Mouse (Mus musculus): ENCODE results near the gene 1700080E11Rik. TPM values are rescaled to one million over a fixed set of nuclear protein-coding genes. Genes with fewer than 3 reads are reported as not detected.

Gene 1700080E11Rik
- polyA plus RNA-seq, 1 experiment = not detected

DNA sequence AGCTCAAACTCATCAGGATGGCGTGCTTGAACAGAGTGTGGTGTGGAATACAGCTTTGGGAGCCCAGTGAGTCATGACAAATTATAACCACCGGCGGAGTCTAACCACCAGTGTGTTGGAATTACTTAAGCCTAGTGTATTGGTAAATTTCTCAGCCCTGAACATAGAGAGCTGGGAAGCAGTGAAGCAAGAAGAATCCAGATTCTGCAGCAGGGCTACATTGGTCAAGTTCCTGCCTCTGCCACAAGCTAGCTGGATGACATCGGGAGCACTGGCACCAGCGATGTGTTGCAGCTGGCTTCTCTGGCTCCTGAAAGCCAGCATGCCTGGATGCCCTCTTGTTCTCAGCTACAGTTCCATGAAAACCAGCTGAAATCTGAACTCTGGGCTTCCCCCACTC lies 41.0 kb downstream of the 1700080E11Rik start:
- H3K4me1 ChIP-seq (ENCODE audit: control insufficient read depth, insufficient read depth, low read length) = no peaks in the 10 kb centered on the region
- no peak overlapping the region for H3K4me3 ChIP-seq (ENCODE audit: insufficient read depth, low read length)
- H3K27ac ChIP-seq (ENCODE audit: insufficient read depth, low read depth, low read length) = no peak overlapping the region
- TF ChIP-seq CTCF (IDR thresholded peaks at IDR 0.05; ENCODE audit: low read depth, low read length) = no peak
- TF ChIP-seq POLR2A (IDR thresholded peaks at IDR 0.05; ENCODE audit: borderline replicate concordance, low read depth, low read length) = no peak

DNA sequence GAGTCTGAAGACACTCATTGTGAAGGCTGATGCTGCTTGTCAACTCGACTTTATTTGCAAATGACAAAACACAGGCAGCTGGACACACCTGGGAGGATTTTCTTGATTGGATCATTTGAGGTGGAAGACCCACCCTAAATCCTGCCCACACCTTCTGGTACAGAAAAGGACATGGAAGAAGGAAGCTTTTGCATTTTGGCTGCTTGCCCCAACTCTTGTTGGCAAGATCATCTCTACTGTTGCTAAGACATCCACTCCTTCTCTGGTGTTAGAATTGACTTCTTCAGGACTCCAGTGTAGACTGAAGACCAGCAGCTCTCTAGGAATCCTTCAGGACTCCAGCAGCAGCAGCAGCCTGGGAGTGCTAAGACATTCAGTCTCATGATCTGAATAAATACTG lies 43.0 kb downstream of the 1700080E11Rik start:
- no peaks in the 10 kb centered on the region for H3K4me1 ChIP-seq (ENCODE audit: control insufficient read depth, insufficient read depth, low read length)
- no peak overlapping the region for H3K27ac ChIP-seq (ENCODE audit: insufficient read depth, low read depth, low read length)
- no peak overlapping the region for H3K4me3 ChIP-seq (ENCODE audit: insufficient read depth, low read length)
- TF ChIP-seq CTCF (IDR thresholded peaks at IDR 0.05; ENCODE audit: low read depth, low read length) (no peak), POLR2A (IDR thresholded peaks at IDR 0.05; ENCODE audit: borderline replicate concordance, low read depth, low read length) (no peak)

DNA sequence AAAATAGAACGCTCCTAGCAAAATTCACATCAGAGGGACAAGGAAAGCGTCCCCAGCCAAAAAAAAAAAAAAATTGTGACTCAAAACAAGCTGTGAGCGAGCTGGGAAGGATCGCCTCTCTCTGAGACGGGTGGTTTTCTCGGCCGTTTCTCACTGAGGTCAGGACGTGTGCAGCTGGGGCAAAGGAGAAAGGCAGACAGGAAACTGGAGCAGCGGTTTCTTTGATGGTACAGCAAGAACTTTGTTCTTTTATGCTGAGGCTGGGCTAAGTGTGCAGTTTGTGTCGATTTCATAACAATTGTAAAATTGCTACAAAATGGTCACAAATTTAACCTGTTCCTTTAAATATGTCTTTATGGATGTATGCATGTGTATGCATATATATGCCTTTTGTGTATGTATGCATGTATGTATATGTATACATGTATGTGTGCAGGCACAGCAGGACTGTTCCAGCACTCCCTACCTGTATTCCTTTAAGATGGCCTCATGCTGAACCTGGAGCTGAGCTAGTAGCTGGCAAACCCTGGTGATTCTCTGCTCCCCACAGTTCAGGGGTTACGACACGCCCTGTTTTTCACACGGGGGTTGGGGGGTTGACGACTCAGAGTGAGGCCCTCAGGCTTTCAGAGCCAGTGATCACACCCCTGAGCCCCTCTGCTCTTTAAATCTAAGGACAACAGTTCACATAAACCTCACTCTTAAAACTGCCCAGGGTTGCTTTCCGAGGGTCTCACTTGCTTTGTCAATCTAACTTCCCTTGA lies 43.9 kb downstream of the 1700080E11Rik start:
- Histone ChIP-seq H3K4me1 (ENCODE audit: control insufficient read depth, insufficient read depth, low read length) (no peaks in the 10 kb centered on the region), H3K4me3 (ENCODE audit: insufficient read depth, low read length) (no peak overlapping the region), H3K27ac (ENCODE audit: insufficient read depth, low read depth, low read length) (no peak overlapping the region)
- TF ChIP-seq POLR2A (IDR thresholded peaks at IDR 0.05; ENCODE audit: borderline replicate concordance, low read depth, low read length) (no peak), CTCF (IDR thresholded peaks at IDR 0.05; ENCODE audit: low read depth, low read length) (no peak)

Other genes starting within 250 kb of the 1700080E11Rik start
- 43.1 and 52.9 TPM in 2 replicates for gene Mrpl3, start 91.9 kb downstream of the 1700080E11Rik start, polyA plus RNA-seq (2012; ENCODE audit: insufficient read depth, insufficient read length, missing spikeins)
- 16.1 and 16.8 TPM in 2 replicates for gene Nudt16, start 13.3 kb downstream of the 1700080E11Rik start, polyA plus RNA-seq (2012; ENCODE audit: insufficient read depth, insufficient read length, missing spikeins)

Measured in bone marrow macrophage, adult 2 months (primary cell).